Mouse (Mus musculus): Measurements from ENCODE around the gene Olfr549.

Gene Olfr549

DNA sequence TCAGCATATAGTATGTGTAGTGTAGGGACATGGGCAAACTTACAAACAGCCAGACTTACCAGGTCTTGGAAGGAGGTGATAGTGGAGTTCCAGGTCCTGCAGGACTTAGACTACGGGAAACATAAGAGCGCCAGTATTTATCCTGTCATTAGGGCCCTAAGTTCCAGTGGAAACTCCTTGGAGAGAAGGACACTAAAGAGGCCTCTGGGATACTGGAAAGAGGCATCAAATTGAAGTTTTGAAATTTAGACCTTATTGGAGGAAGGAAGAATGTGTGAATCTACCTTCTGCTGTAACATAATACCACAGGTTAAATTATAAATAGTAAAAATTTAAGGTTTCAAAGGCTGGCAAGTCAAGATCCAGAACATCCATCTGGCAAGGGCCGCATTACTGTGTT lies 42.1 kb downstream of the Olfr549 start, which contains the start of gene Olfr551:
TSS of gene Olfr551 (minus strand) at position 101 of the 400 bp plus-strand sequence.
- no peak for DNase-seq (ENCODE audit: low read depth, low spot score)

DNA sequence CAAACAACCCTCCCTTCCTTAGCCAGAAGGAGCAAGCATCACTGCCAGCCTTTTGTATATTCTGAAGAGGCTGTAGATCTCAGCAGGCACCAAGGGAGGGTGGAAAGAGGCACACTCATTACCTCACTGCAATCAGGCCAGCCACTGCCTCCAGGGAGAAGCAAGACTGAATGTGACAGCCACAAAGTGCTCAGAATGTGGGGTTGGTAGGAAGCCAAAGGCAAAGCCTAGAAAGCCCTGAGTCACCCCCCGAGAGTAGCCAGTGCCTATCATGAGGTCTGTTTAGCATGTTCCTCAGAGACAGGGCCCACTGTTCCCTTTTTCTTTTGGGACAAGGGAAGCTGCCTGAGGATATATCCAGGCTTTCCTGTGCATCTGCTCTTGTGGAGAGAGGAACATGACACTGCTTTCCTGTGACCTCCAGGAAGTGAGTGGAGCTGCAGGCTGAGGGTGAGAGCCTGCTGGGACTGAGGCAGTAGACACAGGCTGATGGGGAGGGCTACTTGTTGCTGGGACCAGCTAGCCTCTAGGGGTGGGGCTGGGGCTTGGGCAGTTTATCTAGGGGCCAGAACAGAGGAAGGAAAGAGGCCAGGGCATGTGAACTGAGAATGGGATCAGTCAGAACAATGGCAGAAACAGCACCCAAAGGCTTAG lies 47.8 kb downstream of the Olfr549 start, which contains the start of gene Olfr552:
TSS of gene Olfr552 (plus strand) at position 393 of the 654 bp plus-strand sequence.
- DNase-seq (ENCODE audit: low read depth, low spot score), result no peak
